Mouse (Mus musculus) myocyte (in vitro differentiated cells): ENCODE data around the gene Terf2ip. TPM values are rescaled to one million over a fixed set of nuclear protein-coding genes. Genes with fewer than 3 reads are reported as not detected.

Source experiments
- H3K27me3 ChIP-seq: one replicate; pipeline ENCODE4 v1.6.1; 2011; ENCODE audit not compliant: control insufficient read depth, insufficient read depth, insufficient read length
- H3K36me3 ChIP-seq: one replicate; pipeline ENCODE4 v1.6.1; 2011; ENCODE audit not compliant: control insufficient read depth, insufficient read depth
- H3K4me2 ChIP-seq: one replicate; pipeline ENCODE4 v1.6.1; 2011; ENCODE audit warnings: low read depth, control low read depth
- H3K4me3 ChIP-seq: one replicate; pipeline ENCODE4 v1.5.1; 2011; ENCODE audit warnings: mild to moderate bottlenecking, control low read depth, moderate library complexity
- H3K79me2 ChIP-seq: one replicate; pipeline ENCODE4 v1.6.1; 2011; ENCODE audit not compliant: control insufficient read depth, insufficient read depth
- H3ac ChIP-seq: one replicate; pipeline ENCODE4 v1.6.1; 2011; ENCODE audit not compliant: control insufficient read depth, insufficient read length
- CEBPB ChIP-seq: IDR thresholded peaks from 2 replicates; pipeline ENCODE4 v1.6.1; 2011; ENCODE audit warnings: mild to moderate bottlenecking, moderate library complexity; ENCODE audit not compliant: poor library complexity, insufficient read depth, severe bottlenecking
- E2F4 ChIP-seq: IDR thresholded peaks from one replicate; pipeline ENCODE4 v1.6.1; 2011; ENCODE audit warnings: mild to moderate bottlenecking, control low read depth, moderate library complexity; ENCODE audit not compliant: insufficient read depth
- MAX ChIP-seq: IDR thresholded peaks from one replicate; pipeline ENCODE4 v1.6.1; 2011; ENCODE audit warnings: low read depth, mild to moderate bottlenecking, control low read depth
- MYOD1 ChIP-seq, 3 experiments: IDR thresholded peaks; one replicate each; pipeline ENCODE4 v1.6.1; 2011; ENCODE audit warnings: control low read depth in 2 of 3, low read depth in 2 of 3, mild to moderate bottlenecking in 2 of 3, moderate library complexity in 1 of 3; ENCODE audit not compliant: insufficient read length in 2 of 3, control insufficient read depth in 1 of 3
- MYOG ChIP-seq, 3 experiments: IDR thresholded peaks; one replicate each; pipeline ENCODE4 v1.6.1; 2011; ENCODE audit warnings: control low read depth in 2 of 3, low read depth in 2 of 3, mild to moderate bottlenecking in 2 of 3; ENCODE audit not compliant: insufficient read length in 2 of 3, control insufficient read depth in 1 of 3, insufficient read depth in 1 of 3
- POLR2A ChIP-seq: IDR thresholded peaks from one replicate; pipeline ENCODE4 v1.6.1; 2011; ENCODE audit warnings: low read depth, mild to moderate bottlenecking, control low read depth, moderate library complexity; ENCODE audit not compliant: insufficient read length
- POLR2AphosphoS2 ChIP-seq: IDR thresholded peaks from one replicate; pipeline ENCODE4 v1.6.1; 2011; ENCODE audit warnings: low read depth, control low read depth; ENCODE audit not compliant: insufficient read length
- REST ChIP-seq: IDR thresholded peaks from one replicate; pipeline ENCODE4 v1.6.1; 2011; ENCODE audit warnings: mild to moderate bottlenecking, control low read depth, moderate library complexity; ENCODE audit not compliant: insufficient read depth, insufficient read length
- SRF ChIP-seq: IDR thresholded peaks from one replicate; pipeline ENCODE4 v1.6.1; 2011; ENCODE audit warnings: low read depth; ENCODE audit not compliant: control insufficient read depth, insufficient read length
- TCF12 ChIP-seq: IDR thresholded peaks from one replicate; pipeline ENCODE4 v1.6.1; 2011; ENCODE audit warnings: mild to moderate bottlenecking, control low read depth; ENCODE audit not compliant: poor library complexity, insufficient read depth, severe bottlenecking
- TCF3 ChIP-seq: IDR thresholded peaks from one replicate; pipeline ENCODE4 v1.6.1; 2011; ENCODE audit warnings: low read depth, control low read depth; ENCODE audit not compliant: insufficient read length
- USF1 ChIP-seq: IDR thresholded peaks from one replicate; pipeline ENCODE4 v1.6.1; 2011; ENCODE audit warnings: low read depth, mild to moderate bottlenecking, control low read depth, moderate library complexity
- polyA plus RNA-seq: library from polyadenylated mRNA; unstranded; fragments of >200 nt; fragmentation: generic; extraction: Trizol; gene quantifications from one replicate; pipeline ENCODE4 v1.2.1, GENCODE M21; 2012; ENCODE audit warnings: missing spikeins

Terf2ip gene
- 6.8 TPM for polyA plus RNA-seq

DNA sequence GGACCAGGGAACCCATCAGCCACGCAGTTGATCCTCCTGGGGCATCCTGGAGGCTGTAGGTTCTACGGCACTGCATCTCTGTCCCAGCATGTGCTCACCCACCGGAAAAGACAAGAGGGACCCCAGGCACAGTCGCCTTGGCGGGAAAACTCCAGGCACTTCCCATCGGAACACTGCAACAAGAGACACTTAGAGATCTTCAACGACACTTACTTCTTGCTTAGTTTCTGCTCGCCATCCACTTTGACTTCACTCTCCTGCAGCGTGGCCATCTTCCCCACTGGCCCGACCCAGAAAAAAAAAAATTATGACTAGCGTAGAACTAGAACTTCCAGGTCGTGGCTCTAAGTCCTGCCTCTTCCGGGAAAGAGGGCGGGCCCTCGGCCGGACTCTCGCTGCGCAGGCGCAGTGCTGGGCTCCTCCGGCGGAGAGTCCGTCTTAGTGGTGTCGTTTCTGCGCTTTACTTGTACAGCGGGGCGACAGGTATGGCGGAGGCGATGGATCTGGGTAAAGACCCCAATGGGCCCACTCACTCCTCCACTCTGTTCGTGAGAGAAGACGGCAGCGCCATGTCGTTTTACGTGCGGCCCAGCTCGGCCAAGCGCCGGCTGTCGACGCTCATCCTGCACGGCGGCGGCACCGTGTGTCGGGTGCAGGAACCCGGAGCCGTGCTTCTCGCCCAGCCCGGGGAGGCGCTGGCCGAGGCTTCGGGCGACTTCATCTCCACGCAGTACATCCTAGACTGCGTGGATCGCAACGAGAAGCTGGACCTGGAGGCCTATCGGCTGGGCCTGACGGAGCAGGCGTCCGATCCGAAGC lies at the start of gene Terf2ip, which contains the start of gene Kars:
Gene Terf2ip (plus strand): TSS at position 402 of the 819 bp plus-strand sequence.
Gene Kars (minus strand): TSS at position 327 of the 819 bp plus-strand sequence.
- Histone ChIP-seq H3K79me2 (peaks cover 62% of the 10 kb centered on the region), H3K4me3 (peak within 1 kb of the TSS; percentile 87), H3ac (peak within 1 kb of the TSS; percentile 70), H3K4me2 (peak within 1 kb of the TSS; percentile 87), H3K27me3 (no peaks in the 10 kb centered on the region), H3K36me3 (no peaks in the 10 kb centered on the region)
- TF ChIP-seq MYOG (IDR thresholded peaks at IDR 0.05; ENCODE audit: control insufficient read depth in 1 of 3, insufficient read depth in 1 of 3, insufficient read length in 2 of 3, low read depth in 2 of 3) (peak in 1 of 3 experiments; percentile 31), POLR2AphosphoS2 (peak; percentile 89), MYOD1 (IDR thresholded peaks at IDR 0.05; ENCODE audit: control insufficient read depth in 1 of 3, insufficient read length in 2 of 3, low read depth in 2 of 3) (peak in 1 of 3 experiments; percentile 14), USF1 (no peak), CEBPB (no peak), E2F4 (no peak), SRF (peak; percentile 47), POLR2A (peak; percentile 92), REST (no peak), MAX (no peak), TCF12 (no peak), TCF3 (no peak)

DNA sequence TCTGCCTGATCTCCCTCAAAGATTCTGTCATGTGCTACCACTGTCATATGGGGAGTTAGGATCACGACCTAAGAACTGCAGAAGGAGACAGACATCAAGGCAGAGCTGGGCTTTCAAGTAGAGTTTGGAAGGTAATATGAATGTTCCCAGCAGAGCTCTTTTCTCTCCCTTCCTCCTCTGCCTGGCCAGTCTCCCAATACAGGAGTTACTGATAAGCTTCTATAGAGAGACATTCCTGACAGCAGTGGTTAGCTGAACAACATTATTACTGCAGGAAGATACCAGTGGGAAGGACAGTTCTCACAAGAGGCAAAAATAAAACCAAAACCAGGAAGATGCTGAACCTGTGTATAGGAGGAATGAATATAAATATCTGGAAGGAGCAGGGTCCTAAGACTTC lies 48.6 kb upstream of the Terf2ip start:
- H3K4me3 ChIP-seq: no peak overlapping the region
- H3K27me3 ChIP-seq: no peaks in the 10 kb centered on the region
- no peak for TF ChIP-seq MYOD1 (IDR thresholded peaks at IDR 0.05; ENCODE audit: control insufficient read depth in 1 of 3, insufficient read length in 2 of 3, low read depth in 2 of 3)
- no peak for TF ChIP-seq POLR2A
- no peaks in the 10 kb centered on the region for H3K79me2 ChIP-seq
- no peak overlapping the region for H3ac ChIP-seq
- no peaks in the 10 kb centered on the region for H3K36me3 ChIP-seq
- no peak overlapping the region for H3K4me2 ChIP-seq

DNA sequence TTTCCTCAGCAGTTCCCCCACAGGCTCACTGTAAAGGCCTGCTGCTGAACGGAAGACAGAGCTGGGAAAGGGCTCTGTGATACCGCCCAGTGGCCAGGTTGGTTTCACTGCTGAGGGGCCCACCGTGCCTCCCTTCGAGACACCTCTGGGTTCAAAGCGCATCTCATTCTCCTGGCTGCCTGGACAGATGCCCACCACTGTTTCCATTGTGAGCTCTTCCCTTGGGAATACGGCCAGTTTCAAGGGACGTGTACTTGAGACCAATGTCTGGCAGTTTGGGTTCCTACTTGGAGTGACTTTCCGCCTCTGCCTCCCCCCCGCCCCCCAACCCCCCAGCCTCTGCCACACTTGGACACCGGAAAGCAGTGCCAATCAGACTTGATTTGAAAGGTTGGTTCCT lies 48.1 kb upstream of the Terf2ip start:
- H3K79me2 ChIP-seq: no peaks in the 10 kb centered on the region
- H3K27me3 ChIP-seq: no peaks in the 10 kb centered on the region
- H3K36me3 ChIP-seq: no peaks in the 10 kb centered on the region
- H3K4me3 ChIP-seq: no peak overlapping the region
- no peak overlapping the region for H3ac ChIP-seq
- no peak overlapping the region for H3K4me2 ChIP-seq
- TF ChIP-seq POLR2A (no peak), TCF12 (no peak), E2F4 (no peak), POLR2AphosphoS2 (no peak), MYOG (IDR thresholded peaks at IDR 0.05; ENCODE audit: control insufficient read depth in 1 of 3, insufficient read depth in 1 of 3, insufficient read length in 2 of 3, low read depth in 2 of 3) (no peak), MAX (no peak), TCF3 (no peak)

DNA sequence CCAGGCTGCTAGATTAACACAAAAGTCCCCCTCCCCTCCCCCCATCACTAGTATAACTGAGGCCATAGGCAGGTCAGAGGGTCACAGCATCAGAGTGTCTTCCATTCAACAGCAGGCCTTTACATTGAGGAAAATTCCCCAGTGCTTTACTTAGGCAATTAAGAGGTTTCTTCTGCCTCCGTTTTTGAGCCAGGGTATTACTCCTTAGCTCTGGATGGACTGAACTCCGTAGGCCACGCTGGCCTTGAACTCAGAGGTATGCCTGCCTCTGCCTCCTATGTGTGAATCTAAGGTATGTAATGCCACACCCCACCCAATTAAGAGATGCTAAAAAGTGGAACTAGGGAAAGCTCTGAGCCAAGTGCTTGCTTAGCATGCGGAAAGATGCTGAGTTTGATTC lies 47.7 kb upstream of the Terf2ip start:
- H3K4me3 ChIP-seq: no peak overlapping the region
- H3K36me3 ChIP-seq: no peaks in the 10 kb centered on the region
- no peaks in the 10 kb centered on the region for H3K79me2 ChIP-seq
- H3ac ChIP-seq: no peak overlapping the region
- TF ChIP-seq USF1 (no peak), MYOG (IDR thresholded peaks at IDR 0.05; ENCODE audit: control insufficient read depth in 1 of 3, insufficient read depth in 1 of 3, insufficient read length in 2 of 3, low read depth in 2 of 3) (no peak), TCF12 (no peak), POLR2AphosphoS2 (no peak), E2F4 (no peak), TCF3 (no peak), CEBPB (no peak), SRF (no peak), POLR2A (no peak)
- H3K27me3 ChIP-seq: no peaks in the 10 kb centered on the region
- no peak overlapping the region for H3K4me2 ChIP-seq

DNA sequence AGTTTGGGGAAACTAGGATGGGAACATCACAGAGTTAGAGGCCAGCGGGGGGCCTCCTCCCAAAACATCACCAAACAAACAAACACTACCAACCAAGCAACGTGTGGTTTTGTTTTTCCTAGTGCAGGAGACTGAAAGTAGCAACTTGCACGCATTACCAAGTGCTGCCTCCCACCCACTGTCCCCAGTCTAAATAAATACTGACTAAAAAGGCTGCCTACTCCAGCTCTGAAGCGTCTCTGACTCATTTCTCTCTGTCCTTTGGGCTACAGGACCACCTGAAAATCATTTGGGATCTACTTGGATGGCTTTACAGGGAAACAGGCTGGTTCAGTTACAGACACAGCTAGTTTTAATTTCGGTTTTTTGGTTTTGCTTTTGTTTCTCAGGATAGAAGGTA lies 46.8 kb upstream of the Terf2ip start:
- no peak overlapping the region for H3ac ChIP-seq
- no peaks in the 10 kb centered on the region for H3K79me2 ChIP-seq
- H3K4me3 ChIP-seq: no peak overlapping the region
- H3K36me3 ChIP-seq: no peaks in the 10 kb centered on the region
- H3K4me2 ChIP-seq: peak overlapping the region; percentile 35
- H3K27me3 ChIP-seq: no peaks in the 10 kb centered on the region
- TF ChIP-seq SRF (no peak), CEBPB (no peak), POLR2A (no peak), MYOD1 (IDR thresholded peaks at IDR 0.05; ENCODE audit: control insufficient read depth in 1 of 3, insufficient read length in 2 of 3, low read depth in 2 of 3) (no peak), MYOG (IDR thresholded peaks at IDR 0.05; ENCODE audit: control insufficient read depth in 1 of 3, insufficient read depth in 1 of 3, insufficient read length in 2 of 3, low read depth in 2 of 3) (no peak), POLR2AphosphoS2 (no peak), MAX (no peak), USF1 (no peak), REST (no peak), TCF3 (no peak), TCF12 (no peak), E2F4 (no peak)
